Mouse (Mus musculus) retina, embryonic 14.5 days (tissue): Measurements from ENCODE around the gene Lipo1.
"Not testable (repeated sequence)": the region's sequence is repeated elsewhere in the genome, so short reads cannot be mapped to it uniquely, and the experiment has no call there.

Experiments
- DNase-seq: peaks from one replicate; pipeline ENCODE4 v3.0.0-alpha.2; 2015; ENCODE audit warnings: low spot score

The Lipo1 gene

GRCm38 (mm10) chr19:33787359-33787758 is at the start of gene Lipo1:
Lipo1 (minus strand) TSS chr19:33787459.
- not testable (repeated sequence) for DNase-seq

- no peak for DNase-seq
Observed at GRCm38 (mm10) chr19:33786576-33787277, 532 bp downstream of the Lipo1 start.

DNA sequence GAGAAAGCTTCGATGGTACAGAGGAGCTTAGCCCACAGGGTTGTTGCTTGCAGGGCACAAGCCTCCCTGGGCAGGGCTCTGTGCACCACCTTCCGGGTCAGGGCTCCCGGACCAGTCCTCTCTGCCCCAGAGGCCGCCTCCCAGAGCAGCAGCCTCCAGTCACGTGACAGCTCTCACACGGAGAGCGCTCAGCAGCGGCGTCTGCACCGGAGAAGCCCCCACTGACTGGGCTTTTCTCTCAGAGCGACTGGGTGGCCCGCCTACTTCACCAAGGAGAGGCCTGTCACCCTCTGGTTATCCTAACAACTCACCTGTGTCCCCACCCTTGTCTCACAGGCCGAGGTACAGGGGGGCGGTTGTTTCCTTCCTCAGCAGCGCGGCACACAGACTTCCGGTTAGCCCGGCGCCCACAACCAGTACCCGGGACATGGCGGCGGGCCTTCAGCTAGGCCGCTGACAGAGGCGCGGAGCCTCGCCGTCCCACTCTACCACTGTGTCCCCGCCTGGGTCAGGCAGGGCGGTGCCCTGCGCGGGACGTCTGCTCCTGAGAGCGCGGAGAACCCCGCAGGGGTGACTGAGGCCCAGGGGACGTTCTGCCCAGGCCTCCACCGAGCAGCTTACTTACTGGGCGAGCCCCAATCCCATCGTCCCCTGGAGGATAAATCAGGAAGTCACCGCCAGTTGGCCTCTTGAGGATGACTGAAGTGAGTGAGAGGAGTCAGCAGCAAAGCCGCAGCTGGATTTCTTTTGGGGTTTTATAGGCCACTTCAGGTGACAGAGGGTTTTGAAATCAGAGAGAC is 25.8 kb downstream of the Lipo1 start, which contains the start of gene Lipo3:
TSS of gene Lipo3 (minus strand) at position 665 of the 800 bp plus-strand sequence.
- DNase-seq, result peak; percentile 83

- not testable (repeated sequence) for DNase-seq
Observed at GRCm38 (mm10) chr19:33751259-33751658, 36.0 kb downstream of the Lipo1 start, which contains the start of gene Lipo2. Lipo2 (minus strand) TSS chr19:33751359.
